Mouse (Mus musculus): ENCODE data around the gene Acap1.

GRCm38 (mm10) chr11:69883527-69884151 is 11.7 kb downstream of the Acap1 start:
- TF ChIP-seq CTCF (IDR thresholded peaks at IDR 0.05; ENCODE audit: low read depth) (no peak), EP300 (IDR thresholded peaks at IDR 0.05; ENCODE audit: low read depth) (no peak)
